ENCODE assay signal across 29 mouse cellular contexts in the genomic region with DNA sequence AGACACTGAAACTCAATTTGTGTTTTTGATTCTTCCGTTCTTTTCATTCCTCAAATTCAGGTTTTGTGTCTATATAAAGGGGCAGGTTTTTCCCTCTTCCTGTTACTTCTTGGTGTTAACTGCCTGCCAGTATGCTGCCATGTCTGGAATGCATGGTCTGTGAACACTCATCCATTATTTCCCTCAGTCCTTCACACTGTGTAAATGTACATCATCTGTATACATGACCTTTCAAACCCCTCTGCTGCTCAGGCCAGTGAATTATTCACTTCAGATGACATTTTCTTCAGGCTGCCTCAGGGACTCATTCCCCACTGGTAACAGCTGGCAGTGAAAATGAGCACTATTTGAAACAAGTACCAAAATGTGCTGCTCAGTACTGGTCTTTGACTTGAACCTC.
DNase-seq lines count a peak whose midpoint lies in the region; ATAC-seq and TF ChIP-seq lines count a peak whose summit lies in the region.
"Had no signal": no experiment of that assay in that cellular context is flagged by ENCODE, and none has a peak within 500 bp of the region (broad histone marks: within the 10 kb centered on the region; RNA-seq: fewer than 3 reads in every experiment).

No protein-coding gene starts in this region.

- 0 out of 2 replicates have a peak, but pooled peaks have one; percentile 30 for ATAC-seq in midbrain, embryonic 11.5 days (ENCODE audit: low FRiP score)
- no peak for ATAC-seq in midbrain, postnatal 0 days (ENCODE audit: low FRiP score)
- 0 out of 2 replicates have a peak, but pooled peaks have one; percentile 33 for ATAC-seq in neural tube, embryonic 12.5 days (ENCODE audit: low FRiP score, low read depth)
- ATAC-seq: forebrain, embryonic 13.5 days; hindbrain, embryonic 16.5 days had no signal

- DNase-seq in embryo, embryonic 10 days (ENCODE audit: low spot score): peak; percentile 8
- DNase-seq in embryo, embryonic 9.5 days (ENCODE audit: extremely low spot score): no peak
- no peak for DNase-seq in midbrain, embryonic 11.5 days (ENCODE audit: low spot score, missing footprints)
- DNase-seq in midbrain, postnatal 0 days (ENCODE audit: low spot score): no peak
- peak; percentile 7 for DNase-seq in embryo, embryonic 11.5 days (ENCODE audit: low read depth, low spot score)
- no peak for DNase-seq in layer of hippocampus, adult 8-10 months (ENCODE audit: low spot score in 2 of 2)
- no peak for DNase-seq in kidney, adult 18-20 months
- DNase-seq: adrenal gland, adult 8-10 months; cerebellum, adult 11-12 months; cerebellum, adult 9-11 months; gastrocnemius, postnatal 25 days; heart, adult 11 months; kidney, adult 2 months; kidney, postnatal 36 days; right cerebral cortex, postnatal 25 days had no signal

- H3K9me3 ChIP-seq in midbrain, embryonic 11.5 days (ENCODE audit: control insufficient read depth, low read length): no peaks in the 10 kb centered on the region
- no peaks in the 10 kb centered on the region for H3K9me3 ChIP-seq in midbrain, postnatal 0 days (ENCODE audit: low read length)
- H3K9me3 ChIP-seq in neural tube, embryonic 12.5 days: no peaks in the 10 kb centered on the region
- H3K9me3 ChIP-seq: embryonic facial prominence, embryonic 15.5 days; forebrain, embryonic 13.5 days; heart, embryonic 10.5 days; heart, embryonic 15.5 days; limb, embryonic 13.5 days; lung, embryonic 15.5 days; midbrain, embryonic 12.5 days; neural tube, embryonic 13.5 days; stomach, embryonic 15.5 days had no signal

- H3K4me3 ChIP-seq in midbrain, embryonic 11.5 days (ENCODE audit: low read depth, low read length): no peak overlapping the region
- H3K4me3 ChIP-seq in midbrain, postnatal 0 days (ENCODE audit: low read depth, low read length): no peak overlapping the region
- H3K4me3 ChIP-seq in neural tube, embryonic 12.5 days: no peak overlapping the region
- H3K4me3 ChIP-seq: embryonic facial prominence, embryonic 15.5 days; forebrain, embryonic 13.5 days; heart, embryonic 10.5 days; heart, embryonic 15.5 days; layer of hippocampus, adult 2 months; limb, embryonic 13.5 days; lung, embryonic 15.5 days; midbrain, embryonic 12.5 days; neural tube, embryonic 13.5 days; stomach, embryonic 15.5 days had no signal

- H3K9ac ChIP-seq in midbrain, embryonic 11.5 days (ENCODE audit: low read length): no peak overlapping the region
- no peak overlapping the region for H3K9ac ChIP-seq in midbrain, postnatal 0 days (replicated peaks; ENCODE audit: low read length, poor library complexity, severe bottlenecking)
- H3K9ac ChIP-seq in neural tube, embryonic 12.5 days: no peak overlapping the region
- H3K9ac ChIP-seq: embryonic facial prominence, embryonic 15.5 days; forebrain, embryonic 13.5 days; heart, embryonic 15.5 days; limb, embryonic 13.5 days; lung, embryonic 15.5 days; midbrain, embryonic 12.5 days; neural tube, embryonic 13.5 days; stomach, embryonic 15.5 days had no signal

- no peak overlapping the region for H3K27ac ChIP-seq in midbrain, embryonic 11.5 days (ENCODE audit: low read depth, low read length)
- no peak overlapping the region for H3K27ac ChIP-seq in midbrain, postnatal 0 days (ENCODE audit: low read depth, low read length)
- no peak overlapping the region for H3K27ac ChIP-seq in neural tube, embryonic 12.5 days
- H3K27ac ChIP-seq: embryonic facial prominence, embryonic 15.5 days; forebrain, embryonic 13.5 days; heart, embryonic 10.5 days; heart, embryonic 15.5 days; layer of hippocampus, adult 2 months; limb, embryonic 13.5 days; lung, embryonic 15.5 days; midbrain, embryonic 12.5 days; neural tube, embryonic 13.5 days; stomach, embryonic 15.5 days had no signal

- no peaks in the 10 kb centered on the region for H3K27me3 ChIP-seq in midbrain, embryonic 11.5 days (ENCODE audit: control insufficient read depth, insufficient read depth, low read length)
- H3K27me3 ChIP-seq in midbrain, postnatal 0 days (ENCODE audit: insufficient read depth, low read length): no peaks in the 10 kb centered on the region
- no peaks in the 10 kb centered on the region for H3K27me3 ChIP-seq in neural tube, embryonic 12.5 days (replicated peaks)
- H3K27me3 ChIP-seq: CH12.LX; embryonic facial prominence, embryonic 15.5 days; forebrain, embryonic 13.5 days; heart, embryonic 15.5 days; limb, embryonic 13.5 days; lung, embryonic 15.5 days; midbrain, embryonic 12.5 days; neural tube, embryonic 13.5 days; stomach, embryonic 15.5 days had no signal

- H3K4me2 ChIP-seq in midbrain, embryonic 11.5 days: no peak overlapping the region
- no peak overlapping the region for H3K4me2 ChIP-seq in midbrain, postnatal 0 days (ENCODE audit: low read depth, low read length, poor library complexity, severe bottlenecking)
- H3K4me2 ChIP-seq in neural tube, embryonic 12.5 days (replicated peaks): no peak overlapping the region
- H3K4me2 ChIP-seq: embryonic facial prominence, embryonic 15.5 days; forebrain, embryonic 13.5 days; heart, embryonic 15.5 days; limb, embryonic 13.5 days; liver, embryonic 11.5 days; lung, embryonic 15.5 days; midbrain, embryonic 12.5 days; neural tube, embryonic 13.5 days; stomach, embryonic 15.5 days had no signal

- TF ChIP-seq CTCF in midbrain, postnatal 0 days (IDR thresholded peaks at IDR 0.05): no peak

- H3K4me1 ChIP-seq in midbrain, embryonic 11.5 days (ENCODE audit: control insufficient read depth, insufficient read depth, low read length): no peaks in the 10 kb centered on the region
- no peaks in the 10 kb centered on the region for H3K4me1 ChIP-seq in midbrain, postnatal 0 days (ENCODE audit: insufficient read depth, low read length)
- H3K4me1 ChIP-seq in neural tube, embryonic 12.5 days: no peaks in the 10 kb centered on the region
- H3K4me1 ChIP-seq: embryonic facial prominence, embryonic 15.5 days; forebrain, embryonic 13.5 days; heart, embryonic 10.5 days; heart, embryonic 15.5 days; limb, embryonic 13.5 days; lung, embryonic 15.5 days; midbrain, embryonic 12.5 days; neural tube, embryonic 13.5 days; stomach, embryonic 15.5 days had no signal

- no peaks in the 10 kb centered on the region for H3K36me3 ChIP-seq in midbrain, embryonic 11.5 days (ENCODE audit: control insufficient read depth, insufficient read depth, low read length)
- H3K36me3 ChIP-seq in midbrain, postnatal 0 days (ENCODE audit: insufficient read depth, low read length): no peaks in the 10 kb centered on the region
- H3K36me3 ChIP-seq in neural tube, embryonic 12.5 days: no peaks in the 10 kb centered on the region
- H3K36me3 ChIP-seq: embryonic facial prominence, embryonic 15.5 days; heart, embryonic 10.5 days; heart, embryonic 15.5 days; limb, embryonic 13.5 days; lung, embryonic 15.5 days; midbrain, embryonic 12.5 days; neural tube, embryonic 13.5 days; stomach, embryonic 15.5 days had no signal

- 94% methylated on average over 1 of the region's 1 CpGs for WGBS in midbrain, embryonic 11.5 days
- WGBS in midbrain, postnatal 0 days: 88% methylated on average over 1 of the region's 1 CpGs
- 76% methylated on average over 1 of the region's 1 CpGs for WGBS in neural tube, embryonic 12.5 days

Comparison
In these comparisons a context has a peak if more than half of its experiments do, and no peak if none do; other contexts are left out.
1. DNase-seq: peak in embryo, embryonic 10 days (single experiment) and embryo, embryonic 11.5 days (single experiment); none in embryo, embryonic 9.5 days (single experiment), midbrain, embryonic 11.5 days (single experiment), midbrain, postnatal 0 days (single experiment), layer of hippocampus, adult 8-10 months (0 of 2) and kidney, adult 18-20 months (single experiment).